Mouse (Mus musculus) spleen, adult 2 months (tissue): ENCODE results near the gene Nup93. TPM values are rescaled to one million over a fixed set of nuclear protein-coding genes. Genes with fewer than 3 reads are reported as not detected.
A peak's percentile ranks its signal among the peaks of the same experiment; 100 is the strongest.
"Not testable (repeated sequence)": the region's sequence is repeated elsewhere in the genome, so short reads cannot be mapped to it uniquely, and the experiment has no call there.

Experiments
- DNase-seq, 2 experiments: peaks; one replicate each; pipeline versions ENCODE4 v3.0.0 to v3.0.0-alpha.2; 2012 to 2021; ENCODE audit warnings: low spot score in 2 of 2, low read depth in 1 of 2
- H3K27ac ChIP-seq: fragments of 200-500 bp; 2 replicates; pipeline ENCODE4 v1.5.1; 2012; ENCODE audit warnings: low read length, inconsistent platforms; ENCODE audit not compliant: insufficient read depth
- H3K27me3 ChIP-seq: fragments of 200-500 bp; 2 replicates; pipeline ENCODE4 v1.6.1; 2012; ENCODE audit warnings: mild to moderate bottlenecking, moderate library complexity, low read length, inconsistent platforms; ENCODE audit not compliant: control insufficient read depth, insufficient read depth
- H3K36me3 ChIP-seq: fragments of 200-500 bp; 2 replicates; pipeline ENCODE4 v1.6.1; 2012; ENCODE audit warnings: mild to moderate bottlenecking, low read length, inconsistent platforms; ENCODE audit not compliant: control insufficient read depth, insufficient read depth
- H3K4me1 ChIP-seq: fragments of 200-500 bp; 2 replicates; pipeline ENCODE4 v1.6.1; 2011; ENCODE audit warnings: inconsistent platforms; ENCODE audit not compliant: control insufficient read depth, insufficient read depth, insufficient read length
- H3K4me3 ChIP-seq: fragments of 200-500 bp; 2 replicates; pipeline ENCODE4 v1.5.1; 2011; ENCODE audit warnings: mild to moderate bottlenecking, inconsistent platforms; ENCODE audit not compliant: insufficient read depth, insufficient read length; ENCODE audit errors: extremely low read depth
- CTCF ChIP-seq: fragments of 200-500 bp; IDR thresholded peaks from 2 replicates; pipeline ENCODE4 v1.5.1; 2011; ENCODE audit warnings: mild to moderate bottlenecking, inconsistent platforms; ENCODE audit not compliant: insufficient read depth, insufficient read length, insufficient replicate concordance; ENCODE audit errors: extremely low read depth
- POLR2A ChIP-seq: fragments of 200-500 bp; IDR thresholded peaks from 2 replicates; pipeline ENCODE4 v1.6.1; 2011; ENCODE audit warnings: low read depth, low read length, inconsistent platforms
- WGBS: fragments of 180-500 bp; shearing (Covaris S2); methylation state at CpG from one replicate; pipeline ENCODE4 v1.1.7; 2018; 5-methylcytosine and 5-hydroxymethylcytosine counted together
- polyA plus RNA-seq: library from polyadenylated mRNA; depleted of rRNA; stranded (reverse); fragments of >200 nt; gene quantifications from 2 replicates; pipeline ENCODE4 v1.2.3, GENCODE M21; 2012; rRNA removed

Nup93 gene
- polyA plus RNA-seq, result 12.8 and 13.2 TPM in 2 replicates

GRCm38 (mm10) chr8:94214252-94215173 lies at the start of gene Nup93:
Gene Nup93 (plus strand): TSS chr8:94214564.
- Histone ChIP-seq H3K27ac (peak within 1 kb of the TSS; percentile 76), H3K4me3 (peak within 1 kb of the TSS; percentile 96), H3K27me3 (no peaks in the 10 kb centered on the region), H3K36me3 (no peaks in the 10 kb centered on the region), H3K4me1 (peaks cover 3% of the 10 kb centered on the region; the same call in 1 of the 2 replicates)
- no peak for TF ChIP-seq CTCF
- TF ChIP-seq POLR2A, result 0 out of 2 replicates have a peak, but pooled peaks have one; percentile 21
- WGBS, result under 1% methylated on average over 61 of the region's 68 CpGs
- DNase-seq, result peak; percentile 87 to 93

GRCm38 (mm10) chr8:94165772-94166171 lies 48.6 kb upstream of the Nup93 start:
- H3K27ac ChIP-seq, DNase-seq, H3K36me3 ChIP-seq, H3K27me3 ChIP-seq, H3K4me3 ChIP-seq, H3K4me1 ChIP-seq: not testable (repeated sequence)
- 83% methylated on average over 8 of the region's 8 CpGs for WGBS

DNA sequence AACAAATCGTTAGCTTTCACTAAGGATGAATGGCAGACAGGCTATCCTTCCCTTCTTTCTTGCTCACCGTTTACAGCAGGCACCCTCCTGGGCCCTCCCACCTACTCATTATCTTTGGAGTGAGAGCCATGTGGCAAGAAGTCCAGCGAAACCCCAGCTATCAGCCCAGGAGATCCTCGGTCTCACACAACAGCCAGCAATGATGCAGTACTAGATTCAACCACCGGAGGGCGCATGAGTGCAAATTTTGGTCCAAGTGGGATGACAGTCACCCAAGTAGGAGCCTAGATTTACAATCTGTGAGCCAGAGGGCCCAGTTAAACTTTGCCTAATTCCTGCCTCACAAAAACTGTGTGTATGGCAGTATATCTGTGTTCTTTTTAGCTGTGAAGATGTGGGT lies 47.1 kb upstream of the Nup93 start:
- Histone ChIP-seq H3K4me3 (no peak overlapping the region), H3K27me3 (peaks cover 2% of the 10 kb centered on the region), H3K27ac (no peak overlapping the region), H3K36me3 (no peaks in the 10 kb centered on the region), H3K4me1 (no peaks in the 10 kb centered on the region)
- DNase-seq, result peak; percentile 27 to 79
- WGBS, result 3% methylated on average over 6 of the region's 6 CpGs
- TF ChIP-seq CTCF (peak; percentile 84; the same call in 1 of the 2 replicates), POLR2A (no peak)

- no peak overlapping the region for H3K4me3 ChIP-seq
- H3K27me3 ChIP-seq, result peaks cover 3% of the 10 kb centered on the region
- H3K4me1 ChIP-seq, result no peaks in the 10 kb centered on the region
- no peak for DNase-seq
- H3K36me3 ChIP-seq, result no peaks in the 10 kb centered on the region
- H3K27ac ChIP-seq, result no peak overlapping the region
- TF ChIP-seq CTCF (no peak), POLR2A (no peak)
- 80% methylated on average over 5 of the region's 5 CpGs for WGBS
Observed at GRCm38 (mm10) chr8:94169547-94169946, 44.8 kb upstream of the Nup93 start.

GRCm38 (mm10) chr8:94171321-94171755 lies 43.0 kb upstream of the Nup93 start:
- Histone ChIP-seq H3K4me3 (no peak overlapping the region), H3K27me3 (peaks cover 3% of the 10 kb centered on the region), H3K36me3 (no peaks in the 10 kb centered on the region), H3K4me1 (no peaks in the 10 kb centered on the region), H3K27ac (no peak overlapping the region)
- WGBS, result 31% methylated on average over 10 of the region's 10 CpGs
- TF ChIP-seq POLR2A, result no peak
- no peak for TF ChIP-seq CTCF
- DNase-seq, result no peak

- H3K4me1 ChIP-seq, result no peaks in the 10 kb centered on the region
- peaks cover 3% of the 10 kb centered on the region for H3K27me3 ChIP-seq
- 1% methylated on average over 56 of the region's 56 CpGs for WGBS
- peak within 1 kb of the TSS; percentile 18; the same call in 1 of the 2 replicates for H3K4me3 ChIP-seq
- DNase-seq, result no peak
- no peak within 1 kb of the TSS for H3K27ac ChIP-seq
- H3K36me3 ChIP-seq, result no peaks in the 10 kb centered on the region
- TF ChIP-seq POLR2A (no peak), CTCF (no peak)
Observed at GRCm38 (mm10) chr8:94172075-94172808, 42.1 kb upstream of the Nup93 start, which contains the start of gene Mt2. Gene Mt2 (plus strand): TSS chr8:94172664.
